Mouse (Mus musculus) heart, adult 8-10 months (tissue): ENCODE results near the gene Marveld2. TPM values are rescaled to one million over a fixed set of nuclear protein-coding genes. Genes with fewer than 3 reads are reported as not detected.
A peak's percentile ranks its signal among the peaks of the same experiment; 100 is the strongest.

Experiments
- DNase-seq: peaks from one replicate; pipeline ENCODE4 v3.0.0; 2022; ENCODE audit warnings: low spot score
- total RNA-seq, 4 experiments: library from RNA; stranded (reverse); gene quantifications; 2 replicates each; pipeline ENCODE4 v1.2.4; 2022

The Marveld2 gene
- total RNA-seq, 4 experiments from 2014 or later: 0.37 to 0.90 (median 0.63) TPM

DNA sequence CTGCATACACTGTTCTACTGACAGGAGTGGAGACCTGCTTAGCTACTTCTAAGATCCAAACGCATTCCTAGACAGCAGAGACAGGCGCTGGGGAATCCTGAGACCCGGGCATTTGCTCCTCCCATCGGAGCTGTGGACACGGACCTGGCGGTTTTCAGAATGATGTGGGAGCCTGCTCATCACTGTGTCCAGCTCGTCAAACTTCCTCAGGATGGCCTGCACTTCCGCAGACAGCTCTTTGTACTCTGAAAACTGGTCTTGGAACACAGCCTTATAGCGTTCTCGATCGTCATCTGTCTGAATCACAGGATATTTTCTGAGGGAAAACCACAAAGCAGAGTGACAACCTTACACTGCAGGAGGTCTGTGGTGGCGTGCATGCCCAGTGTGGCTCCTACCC is 16.5 kb downstream of the Marveld2 start:
- DNase-seq: no peak

DNA sequence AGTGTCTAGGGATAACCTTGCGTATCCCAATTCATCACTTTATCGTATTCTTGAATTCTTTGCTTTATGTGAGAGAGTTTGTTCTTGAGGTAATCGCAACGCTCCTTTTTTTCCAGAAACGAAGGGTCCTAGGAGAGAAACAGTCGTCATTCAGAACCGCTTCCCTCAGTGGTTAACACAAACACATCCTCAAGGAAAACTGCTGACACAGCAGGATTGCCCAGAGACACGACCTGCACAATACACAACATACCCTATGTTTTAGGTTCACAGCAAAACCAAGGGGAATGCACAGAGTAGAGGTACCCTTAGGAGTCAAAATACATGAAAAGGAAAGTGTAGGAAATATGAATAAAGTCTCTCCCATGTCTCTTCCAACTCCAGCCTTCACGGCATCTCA is 19.5 kb downstream of the Marveld2 start:
- DNase-seq: no peak

DNA sequence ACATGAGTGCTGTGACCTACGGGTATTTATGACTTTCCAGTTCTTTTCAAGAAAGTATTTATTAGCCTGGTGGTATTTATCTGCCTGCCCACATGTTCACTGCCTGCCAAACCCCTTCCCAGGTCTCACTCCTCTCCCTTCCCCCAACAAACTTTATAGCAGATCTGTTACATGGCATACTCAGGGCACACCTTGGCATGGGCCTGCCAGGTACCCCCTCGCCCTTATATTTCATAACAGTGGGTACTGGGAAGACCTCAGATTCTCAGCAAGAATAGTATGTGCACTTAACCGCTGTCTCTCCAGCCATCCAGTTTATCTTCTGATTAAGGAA is 21.3 kb downstream of the Marveld2 start:
- no peak for DNase-seq

DNA sequence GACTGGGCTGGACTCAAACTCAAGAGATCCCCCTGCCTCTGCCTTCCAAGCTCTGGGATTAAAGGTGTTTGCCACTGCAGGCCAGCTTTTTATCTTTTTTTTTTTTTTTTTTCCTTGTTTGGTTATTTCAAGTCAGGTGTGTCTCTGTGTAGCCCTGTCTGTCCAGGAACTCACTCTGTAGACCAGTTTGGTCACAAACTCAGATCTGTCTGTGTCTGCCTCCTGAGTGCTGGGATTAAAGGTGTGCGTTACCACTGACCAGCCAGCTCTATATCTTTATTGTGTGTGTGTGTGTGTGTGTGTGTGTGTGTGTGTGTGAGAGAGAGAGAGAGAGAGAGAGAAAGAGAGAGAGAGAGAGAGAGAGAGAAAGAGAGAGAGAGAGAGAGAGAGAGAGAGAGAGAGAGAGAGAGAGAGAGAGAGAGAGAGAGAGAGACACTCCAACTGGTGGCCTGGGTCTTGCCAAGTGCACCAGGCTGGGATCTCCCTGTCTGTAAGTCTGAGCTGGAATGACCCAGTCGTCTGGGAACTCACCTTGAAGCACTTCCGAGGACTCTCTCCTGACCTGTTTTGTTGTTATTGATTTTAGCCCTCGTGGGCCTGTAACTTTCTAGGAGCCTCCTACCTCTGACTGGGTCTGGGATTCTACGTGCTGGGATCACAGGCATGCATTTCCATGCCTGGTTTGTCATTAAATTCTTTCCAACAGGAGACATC is 21.8 kb downstream of the Marveld2 start:
- no peak for DNase-seq

DNA sequence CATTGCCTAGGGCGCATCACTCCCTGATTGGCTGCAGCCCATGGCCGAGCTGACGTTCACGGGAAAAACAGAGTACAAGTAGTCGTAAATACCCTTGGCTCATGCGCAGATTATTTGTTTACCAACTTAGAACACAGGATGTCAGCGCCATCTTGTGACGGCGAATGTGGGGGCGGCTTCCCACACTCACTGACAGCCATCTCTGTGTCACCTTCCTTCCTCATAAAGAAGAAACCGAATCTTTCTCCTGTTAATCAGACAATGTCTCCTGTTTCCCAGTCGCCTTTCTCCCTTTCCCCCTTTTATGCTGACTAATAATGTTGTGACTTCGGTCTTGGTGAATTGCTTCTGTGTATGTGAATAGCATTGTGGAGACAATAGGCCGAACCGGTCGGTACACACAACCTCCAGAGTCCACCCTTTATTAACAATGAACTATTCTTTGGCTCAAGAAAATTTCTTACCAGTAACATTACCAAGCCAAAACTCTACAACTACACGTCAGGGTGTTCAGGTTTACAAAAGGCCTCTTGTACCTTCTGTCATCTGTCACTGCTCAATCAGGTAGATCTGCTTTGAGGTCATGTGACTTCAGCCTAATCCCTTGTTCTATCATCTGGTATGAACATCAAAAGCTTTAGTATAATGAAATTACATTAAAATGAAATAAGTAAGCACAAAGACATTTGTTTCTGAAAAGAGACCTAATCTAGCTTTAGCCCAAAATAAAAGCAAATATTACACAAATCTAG is 22.6 kb downstream of the Marveld2 start:
- DNase-seq: peak; percentile 45

DNA sequence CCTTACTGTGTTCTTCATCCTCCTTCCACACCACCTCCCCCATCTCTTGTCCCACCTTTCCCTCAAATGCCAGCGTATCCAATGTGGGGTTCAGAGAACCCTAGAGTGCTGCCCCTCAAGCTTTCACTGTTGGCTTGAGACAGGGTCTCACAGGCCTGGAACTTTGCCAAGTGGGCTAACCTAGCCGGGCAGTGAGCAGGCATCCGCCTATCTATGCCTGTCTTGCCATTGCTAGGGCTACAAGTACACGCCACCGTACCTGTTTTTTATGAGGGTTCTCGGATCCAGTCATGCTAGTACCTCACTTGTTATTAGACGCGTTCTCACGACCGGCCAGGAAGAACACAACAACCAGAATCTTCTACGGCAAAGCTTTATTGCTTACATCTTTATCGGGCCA is 28.1 kb downstream of the Marveld2 start:
- no peak for DNase-seq

DNA sequence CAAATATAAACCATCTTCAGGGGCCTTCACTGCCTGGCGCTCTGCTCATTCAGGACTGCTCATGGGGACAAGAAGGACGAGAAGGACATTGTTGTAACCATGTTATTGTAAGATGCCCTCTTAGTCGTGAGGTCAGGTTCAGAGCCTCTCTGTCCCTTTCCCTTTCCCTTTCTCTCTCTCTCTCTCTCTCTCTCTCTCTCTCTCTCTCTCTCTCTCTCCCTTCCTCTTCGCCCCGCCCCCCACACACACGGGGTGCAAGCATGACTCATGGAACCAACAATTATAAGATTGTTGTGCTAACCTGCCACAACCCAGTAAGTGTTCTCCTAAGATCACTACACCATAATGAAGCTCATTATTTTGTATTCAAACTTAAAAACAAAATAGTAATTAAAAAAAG is 34.6 kb downstream of the Marveld2 start:
- DNase-seq: no peak

DNA sequence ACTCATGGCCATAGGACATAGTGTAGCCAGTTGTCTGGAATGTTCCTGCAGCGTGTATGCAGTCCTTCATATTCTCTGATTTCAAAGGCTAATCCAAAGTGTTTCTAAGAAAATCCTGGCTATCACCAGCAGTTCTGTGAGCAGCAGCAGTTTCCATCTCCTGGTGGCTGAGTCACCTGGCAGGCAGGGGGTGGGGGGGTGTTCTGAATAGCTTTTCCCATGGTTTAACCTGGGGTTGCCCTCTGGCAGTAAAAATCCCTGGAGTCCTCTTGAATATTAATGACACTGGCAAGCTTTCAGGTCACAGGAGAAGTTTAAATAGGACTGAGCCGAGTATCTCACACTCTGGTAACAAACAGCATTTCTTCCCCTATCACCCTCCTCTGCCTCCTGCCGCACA is 35.1 kb downstream of the Marveld2 start:
- DNase-seq: no peak

DNA sequence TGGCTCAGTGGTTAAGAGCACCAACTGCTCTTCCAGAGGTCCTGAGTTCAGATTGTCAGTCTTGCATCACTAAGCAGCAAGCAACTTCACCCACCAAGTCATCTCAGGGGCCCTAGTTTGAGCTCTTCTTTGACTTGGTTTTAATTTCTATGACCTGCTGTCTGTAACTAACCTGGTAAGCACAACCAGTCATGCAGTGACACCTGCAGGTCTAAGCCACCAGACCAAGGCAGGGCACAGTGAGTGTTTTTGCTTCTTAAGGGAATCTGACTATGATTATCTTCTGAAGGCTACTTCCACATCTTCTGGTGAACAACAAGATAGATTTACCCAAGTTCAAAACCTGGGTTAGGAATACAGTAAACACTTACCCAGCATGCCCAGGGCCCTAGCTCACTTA is 36.8 kb downstream of the Marveld2 start:
- no peak for DNase-seq

DNA sequence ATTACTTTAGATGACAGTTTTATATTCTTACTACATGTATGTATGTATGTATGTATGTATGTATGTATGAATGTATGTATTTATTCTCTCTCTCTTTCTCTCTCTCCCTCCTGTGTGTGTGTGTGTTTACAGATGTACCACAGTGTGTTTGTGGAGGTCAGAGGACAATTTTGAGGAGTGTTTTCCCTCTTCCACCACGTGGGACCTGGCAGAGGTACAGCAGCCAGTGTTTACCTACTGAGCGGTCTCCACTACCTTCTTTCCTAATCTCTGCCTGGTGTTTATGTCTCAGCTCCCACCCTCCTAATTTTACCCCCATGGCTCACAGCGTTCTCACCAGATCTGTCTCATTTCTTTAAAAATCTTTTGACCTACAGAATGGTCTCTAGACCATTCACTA is 37.6 kb downstream of the Marveld2 start:
- DNase-seq: no peak

DNA sequence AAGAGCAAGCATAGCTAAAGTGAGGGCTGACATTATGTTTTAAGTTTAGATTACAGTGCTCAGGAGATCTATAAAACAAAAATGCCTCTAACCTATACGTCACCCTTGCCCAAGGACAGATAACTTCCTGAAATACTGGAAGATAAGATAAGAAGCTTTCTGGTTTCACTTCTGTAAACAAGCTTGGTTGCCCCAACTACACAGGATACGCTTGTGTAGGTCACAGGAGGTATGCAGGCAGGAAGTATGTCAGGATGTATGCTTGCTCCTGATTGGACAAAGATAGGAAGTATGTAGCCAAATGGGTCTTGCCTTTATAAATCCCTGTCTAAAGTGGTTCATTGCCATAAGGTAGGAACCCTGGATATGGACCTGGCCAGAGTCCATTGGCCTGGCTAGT is 40.8 kb downstream of the Marveld2 start:
- DNase-seq: no peak

DNA sequence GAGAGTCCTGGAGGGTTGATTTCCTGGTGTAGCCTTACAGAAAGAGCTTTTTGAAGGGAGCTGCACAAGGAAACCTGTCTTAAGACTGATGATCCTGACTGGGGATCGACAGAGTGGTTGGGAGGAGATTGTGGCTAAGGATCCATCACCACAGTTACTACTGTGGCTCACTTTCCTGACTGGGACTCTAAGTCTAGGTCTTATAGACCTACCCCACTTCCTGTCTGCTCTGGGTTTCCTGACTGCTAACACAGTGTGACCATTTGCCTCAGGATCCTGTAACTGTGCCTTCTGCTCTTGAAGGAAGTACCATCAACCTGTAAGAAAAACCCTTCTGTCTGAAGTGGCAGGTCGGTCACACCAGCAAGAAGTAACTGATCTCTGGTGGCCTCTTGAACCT is 46.1 kb downstream of the Marveld2 start:
- DNase-seq: no peak

DNA sequence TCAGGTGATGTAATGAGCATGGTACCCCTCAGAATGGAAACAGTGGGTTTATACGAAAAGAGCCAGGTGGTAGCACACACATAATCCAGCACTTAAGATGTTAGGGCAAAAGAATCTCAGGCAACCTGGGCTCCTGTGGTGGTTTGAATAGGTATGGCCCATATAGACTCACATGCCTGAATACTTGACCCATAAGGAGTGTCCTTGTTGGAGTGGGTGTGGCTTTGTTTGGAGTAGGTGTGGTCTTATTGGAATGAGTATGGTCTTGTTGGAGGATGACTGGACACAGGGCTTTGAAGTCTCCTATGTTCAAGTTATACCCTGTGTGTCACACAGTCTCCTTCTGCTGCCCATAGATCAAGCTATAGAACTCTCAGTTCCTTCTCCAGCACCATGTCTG is 48.4 kb downstream of the Marveld2 start:
- DNase-seq: no peak

DNA sequence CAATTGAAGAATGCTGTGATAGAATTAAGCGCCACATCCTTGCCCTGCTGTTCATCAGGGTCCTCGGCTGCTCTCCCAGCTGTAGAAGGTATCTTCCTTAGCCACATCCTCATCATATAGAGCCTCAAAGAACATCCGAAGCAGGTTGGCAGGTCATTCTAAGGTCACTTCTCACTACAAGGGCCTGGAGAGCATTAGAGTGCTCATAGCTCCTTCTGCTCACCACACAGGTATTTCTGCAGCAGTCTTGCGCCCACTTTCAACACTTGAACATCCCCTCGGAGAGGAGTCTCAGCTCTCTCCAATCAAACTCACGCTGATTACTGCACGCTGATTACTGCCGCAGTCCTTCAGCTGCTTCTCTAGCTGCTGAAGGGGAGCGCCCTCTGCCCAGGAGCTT is 57.3 kb downstream of the Marveld2 start:
- DNase-seq: no peak

DNA sequence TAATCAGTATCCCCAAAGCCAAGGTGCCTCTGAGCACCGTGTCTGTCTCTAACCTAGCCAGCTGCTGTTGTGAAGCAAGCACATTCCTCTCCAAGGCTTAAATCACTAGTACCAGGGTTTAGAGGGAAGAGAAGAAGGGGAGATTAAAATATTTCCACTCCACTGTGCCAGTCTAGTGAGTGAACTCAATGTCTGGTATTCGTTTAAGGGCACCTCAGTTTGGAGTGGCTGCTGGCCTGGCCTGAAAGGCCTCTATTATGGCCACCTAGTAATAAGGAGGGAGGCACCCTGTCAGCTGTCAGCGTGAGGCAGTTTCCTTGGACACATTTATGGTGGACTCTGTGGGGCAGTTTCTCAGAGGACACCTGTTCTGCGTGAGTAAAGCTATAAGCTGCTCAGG is 59.8 kb downstream of the Marveld2 start:
- DNase-seq: no peak

DNA sequence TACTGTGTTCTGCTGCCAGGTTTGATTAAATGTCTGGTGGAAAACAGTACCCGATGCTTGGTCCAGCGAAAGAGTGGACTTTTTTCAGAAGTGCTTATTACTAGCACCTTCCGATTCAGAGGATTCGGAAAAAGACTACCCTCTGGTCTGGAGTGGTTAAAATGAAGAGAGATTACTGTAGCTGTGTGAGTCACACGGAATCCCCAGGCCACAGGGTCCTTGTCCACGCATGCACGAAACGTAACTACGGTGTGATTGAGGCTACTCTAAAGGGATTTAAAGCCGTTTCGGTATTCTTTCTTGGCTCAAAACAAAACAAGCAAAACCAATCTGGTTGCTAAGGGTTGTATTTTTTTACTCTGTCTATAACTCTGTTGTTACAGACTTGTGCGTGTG is 63.7 kb downstream of the Marveld2 start:
- DNase-seq: no peak

DNA sequence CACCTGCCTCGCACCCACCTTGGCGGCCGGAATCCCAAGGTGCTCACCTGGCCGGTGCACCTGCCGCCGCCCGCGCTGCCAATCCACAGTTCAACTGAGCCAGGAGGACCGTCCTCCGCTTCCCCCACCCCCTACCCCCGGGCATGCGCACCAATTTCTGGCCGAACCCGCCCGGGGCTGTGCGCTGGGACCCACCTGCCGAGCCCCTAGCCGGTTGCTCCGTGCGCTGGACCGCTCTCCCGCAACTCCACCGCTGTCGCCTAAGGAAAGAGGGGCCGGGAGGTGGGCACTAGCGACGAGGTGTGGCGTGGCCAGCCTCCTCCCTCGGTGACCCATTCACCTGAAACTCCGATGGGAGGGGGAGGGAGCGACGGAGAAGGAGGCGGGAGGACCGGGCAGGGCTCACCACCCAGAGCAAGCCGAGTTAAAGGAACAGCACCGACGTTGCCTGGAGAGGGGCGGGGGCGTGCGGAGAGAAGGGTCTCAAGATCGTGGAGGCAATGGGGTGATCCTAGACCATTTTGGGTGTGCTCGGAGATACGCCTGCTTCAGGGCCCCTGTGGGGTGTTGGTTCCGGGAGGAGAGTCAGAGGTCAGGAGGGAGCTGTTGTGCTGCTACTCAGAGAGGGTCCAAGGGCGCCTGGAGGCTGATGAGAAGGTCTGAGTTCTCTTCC is 64.3 kb downstream of the Marveld2 start, which contains the start of gene Ocln:
Gene Ocln, minus strand, starts transcription at position 350 of the 673 bp plus-strand sequence.
- DNase-seq: no peak

DNA sequence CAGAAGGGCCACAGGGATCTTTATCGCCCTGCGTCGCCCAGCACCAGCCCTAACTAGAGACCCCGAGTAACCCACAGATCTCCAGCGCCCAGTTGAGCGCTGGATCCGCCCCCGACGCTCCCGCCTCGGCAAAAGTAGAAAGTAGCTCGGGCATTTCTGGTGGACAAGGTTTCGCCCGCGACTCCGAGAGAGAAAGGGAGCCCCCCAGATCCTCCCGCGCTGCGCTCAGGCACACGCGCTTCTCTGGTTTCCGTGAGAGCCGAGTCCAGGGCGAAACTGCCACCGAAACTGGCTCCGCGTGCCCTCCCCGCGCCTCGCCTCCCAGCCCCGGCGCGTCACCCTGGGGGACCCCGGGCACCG is 64.8 kb downstream of the Marveld2 start:
- no peak for DNase-seq

DNA sequence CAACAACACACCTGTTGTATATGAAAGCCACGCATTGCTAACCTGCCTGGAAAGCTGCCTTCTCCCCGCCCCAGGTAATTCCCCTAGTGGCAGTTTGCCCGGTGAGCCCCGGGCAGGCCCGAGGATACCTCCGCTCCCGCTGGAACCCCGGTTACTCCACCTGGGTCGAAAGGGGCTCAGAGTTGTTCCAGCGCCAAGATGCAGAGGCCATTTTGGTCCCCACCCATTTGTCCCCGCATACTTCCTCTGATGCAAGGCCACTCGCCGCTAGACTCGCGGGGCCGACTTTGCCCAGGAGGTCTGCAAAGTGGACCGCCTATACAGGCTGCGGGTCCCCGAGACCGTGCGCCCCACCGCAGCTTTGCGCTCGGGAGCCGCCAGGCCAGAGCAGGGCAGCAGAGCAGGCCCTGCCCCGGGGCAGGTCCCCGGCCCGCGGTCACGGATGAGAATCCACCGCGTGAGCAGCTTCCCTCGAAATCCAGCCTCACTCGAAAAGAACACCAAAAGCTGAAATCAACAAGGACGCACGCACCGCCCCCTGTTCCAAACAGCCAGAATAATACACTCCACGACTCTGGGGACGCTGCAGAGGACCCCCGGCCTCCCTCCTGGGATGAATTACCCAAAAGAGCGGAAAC is 65.3 kb downstream of the Marveld2 start:
- no peak for DNase-seq

DNA sequence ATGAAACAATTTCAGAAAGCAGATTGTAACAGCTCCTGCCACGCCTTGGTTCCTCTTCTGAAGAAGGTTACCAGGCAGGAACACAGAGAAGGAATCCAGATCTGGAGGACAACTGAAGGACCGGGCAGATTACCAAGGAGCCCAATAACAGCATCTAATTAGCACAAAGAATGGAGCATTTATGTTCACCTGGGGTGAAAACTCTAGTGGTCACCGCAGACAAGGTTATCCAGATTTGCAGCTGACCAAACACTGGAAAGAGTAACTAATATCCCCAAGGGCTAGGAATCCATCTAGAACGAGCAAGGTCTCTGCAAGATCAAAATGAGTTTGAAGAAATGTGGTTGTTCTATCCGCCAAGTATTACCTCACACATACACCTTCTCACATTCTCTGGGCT is 69.5 kb downstream of the Marveld2 start:
- DNase-seq: no peak
